Mouse (Mus musculus): ENCODE data around the gene Slc9a2.

The Slc9a2 gene

DNA sequence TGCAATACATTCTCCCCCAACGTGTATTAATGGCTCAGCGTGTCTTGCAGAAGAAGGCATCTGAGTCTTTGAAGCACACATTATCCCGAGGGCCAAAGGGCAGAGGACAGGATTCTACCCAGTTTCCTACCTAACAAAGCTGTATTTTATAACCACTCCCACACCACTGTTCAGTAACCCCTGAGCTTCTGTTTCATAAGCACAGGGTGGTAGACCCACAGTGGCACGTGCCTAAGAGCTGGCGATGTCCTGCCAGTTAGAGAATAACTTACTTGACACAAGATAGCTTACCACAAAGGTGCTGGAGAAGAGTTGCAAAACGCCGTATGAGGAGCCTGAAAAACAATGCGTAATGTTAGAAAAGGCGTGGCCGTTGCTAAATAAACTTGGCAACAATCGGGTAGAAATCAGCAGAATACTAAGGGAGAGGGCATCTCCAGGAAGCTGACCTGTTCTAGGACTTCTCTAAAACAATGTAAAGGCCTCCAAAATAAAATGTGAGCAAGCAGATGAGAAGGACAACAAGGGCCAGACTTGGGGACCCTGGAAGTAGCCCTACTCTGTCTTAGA lies 105.6 kb downstream of the Slc9a2 start:
- DNase-seq (ENCODE audit: low spot score): no peak

DNA sequence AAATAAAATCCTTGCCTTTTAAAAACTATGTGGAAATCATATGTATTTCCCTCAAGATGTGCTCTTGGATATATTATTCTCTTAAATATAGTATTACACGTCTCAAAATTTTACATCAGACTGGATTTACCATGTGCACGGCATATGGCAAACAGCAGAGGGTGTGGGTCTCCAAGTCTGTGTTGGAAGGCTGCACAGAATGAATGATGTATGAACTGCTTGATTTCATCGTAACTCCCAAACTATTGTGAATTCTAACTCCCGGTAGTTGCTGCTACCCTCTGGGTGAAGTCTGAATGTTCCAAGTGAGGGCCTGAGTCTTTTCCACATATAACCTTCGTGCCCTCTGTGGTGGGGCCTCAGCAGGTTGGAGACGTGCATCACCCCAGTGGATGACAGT lies 108.6 kb downstream of the Slc9a2 start:
- DNase-seq (ENCODE audit: low spot score): no peak

DNA sequence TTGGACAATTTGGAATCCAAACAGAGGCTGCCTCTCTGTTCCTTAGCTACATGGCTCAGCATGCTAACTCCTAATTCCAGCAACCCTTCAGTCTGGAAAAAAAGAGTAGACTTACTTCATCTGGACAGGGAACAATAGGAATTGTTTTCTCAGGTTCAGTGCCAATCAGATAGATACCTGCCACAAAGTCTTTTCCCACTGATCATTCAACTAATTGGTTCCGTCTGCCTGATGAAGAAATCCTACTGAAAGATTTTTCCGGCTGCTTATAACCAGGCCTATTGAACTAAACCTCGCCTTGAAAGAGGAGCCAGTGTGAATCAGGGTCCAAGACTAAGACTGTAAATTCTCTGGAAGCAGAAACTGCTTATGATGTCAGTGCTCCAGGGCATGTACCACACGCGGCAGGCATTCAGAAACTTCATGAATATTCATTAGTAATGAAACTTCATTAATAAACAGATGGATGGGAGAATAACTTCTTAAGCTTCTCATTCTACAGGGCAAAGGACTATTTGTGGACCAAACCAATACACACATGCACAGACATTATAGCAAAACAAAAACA lies 109.4 kb downstream of the Slc9a2 start:
- DNase-seq (ENCODE audit: low spot score): no peak

DNA sequence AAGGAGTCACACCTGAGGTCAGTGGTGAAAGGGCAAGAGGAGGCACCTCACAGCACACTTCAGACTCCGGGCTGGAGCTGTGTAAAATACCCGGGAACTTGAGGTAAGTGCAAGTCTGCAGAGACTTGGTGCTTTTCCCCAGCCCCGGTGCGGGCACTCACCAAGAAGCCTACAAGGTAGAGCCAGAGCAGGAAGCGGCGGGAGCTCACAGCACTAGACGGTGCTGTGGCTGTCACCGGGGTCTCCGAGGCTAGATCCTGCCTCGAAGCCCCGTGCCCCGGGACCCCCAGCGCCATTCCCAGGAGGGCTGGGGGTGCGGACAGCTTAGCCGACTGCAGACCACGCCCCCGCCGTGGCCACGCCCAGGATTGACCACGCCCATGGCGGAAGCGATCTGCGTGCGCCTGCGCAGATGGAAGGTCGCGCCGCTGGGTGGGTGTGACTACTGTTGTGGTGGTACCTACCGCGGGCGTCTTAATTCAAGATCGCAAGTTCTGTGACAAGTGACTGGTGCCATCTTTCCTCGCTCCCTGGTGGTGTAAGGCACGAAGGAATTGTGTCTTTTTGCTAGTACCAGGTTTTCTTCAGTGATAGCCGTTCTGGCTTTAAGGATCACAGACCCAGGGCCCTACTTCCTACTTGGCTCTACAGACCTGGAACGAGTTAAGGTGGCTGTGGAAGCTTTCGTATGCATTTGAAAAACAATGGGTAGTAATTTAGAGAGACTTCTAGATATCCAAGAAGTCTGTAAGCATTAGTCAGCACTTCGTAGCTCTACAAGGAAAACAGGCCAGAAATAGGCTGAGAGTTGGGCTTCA lies 110.2 kb downstream of the Slc9a2 start, which contains the start of gene Mfsd9:
Gene Mfsd9, minus strand, starts transcription at position 364 of the 818 bp plus-strand sequence.
- DNase-seq (ENCODE audit: low spot score): peak; percentile 78

DNA sequence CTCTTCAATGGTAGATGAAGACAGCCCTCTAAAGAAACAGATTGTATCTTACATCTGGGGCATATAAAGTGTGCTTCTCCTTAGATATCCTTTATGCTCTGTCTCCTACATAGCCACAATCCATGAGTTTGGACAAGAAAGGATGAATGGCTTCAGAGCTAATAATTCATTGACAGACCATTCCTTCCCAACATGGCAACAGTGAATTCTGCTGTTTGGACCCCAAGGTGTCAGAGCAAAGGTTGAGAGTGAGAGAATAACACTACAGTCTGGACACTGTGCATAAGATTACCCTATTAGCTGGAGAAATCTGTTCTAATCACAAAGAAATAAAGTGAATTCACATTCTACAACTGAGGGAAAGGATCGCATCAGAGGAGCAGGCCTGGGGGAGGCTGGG lies 115.1 kb downstream of the Slc9a2 start:
- DNase-seq (ENCODE audit: low spot score): no peak

DNA sequence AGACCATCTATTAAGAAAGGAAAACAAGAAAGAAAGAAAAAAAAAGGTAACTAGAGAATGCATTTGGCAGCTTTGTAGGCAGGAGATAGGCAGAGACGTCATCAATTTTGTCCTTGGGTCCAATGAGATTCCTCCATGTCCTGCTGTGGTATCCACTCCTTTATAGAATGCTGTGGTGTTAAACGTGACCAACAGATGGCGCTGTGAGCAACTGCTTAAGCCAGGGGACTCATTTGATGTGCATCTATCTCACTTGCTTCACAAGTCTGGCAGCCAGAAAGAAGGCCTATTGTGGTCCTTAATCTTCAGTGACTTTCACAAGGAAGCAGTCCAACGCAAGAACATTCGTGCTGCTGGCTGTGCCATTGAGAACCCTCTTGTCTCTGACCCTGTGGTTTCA lies 117.0 kb downstream of the Slc9a2 start:
- peak; percentile 17 for DNase-seq (ENCODE audit: low spot score)

DNA sequence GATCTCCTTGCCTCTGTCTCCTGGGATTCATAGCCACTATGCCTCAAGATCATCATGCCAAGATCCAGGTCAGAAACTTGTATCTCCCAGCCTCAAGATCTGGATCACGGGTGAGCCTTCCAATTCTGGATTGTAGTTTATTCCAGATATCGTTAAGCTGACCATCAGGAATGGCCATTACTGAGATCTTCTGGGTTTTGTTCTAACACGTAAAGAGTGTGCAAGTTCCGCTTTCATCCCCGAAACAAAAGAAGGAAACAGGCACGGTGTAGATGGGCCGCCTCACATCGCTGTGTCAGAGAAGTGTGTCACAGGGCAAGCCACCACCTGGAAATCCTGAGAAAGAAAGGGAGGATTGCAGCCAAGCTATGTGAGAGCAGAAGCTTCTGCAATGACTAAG lies 118.7 kb downstream of the Slc9a2 start:
- DNase-seq (ENCODE audit: low spot score): no peak

DNA sequence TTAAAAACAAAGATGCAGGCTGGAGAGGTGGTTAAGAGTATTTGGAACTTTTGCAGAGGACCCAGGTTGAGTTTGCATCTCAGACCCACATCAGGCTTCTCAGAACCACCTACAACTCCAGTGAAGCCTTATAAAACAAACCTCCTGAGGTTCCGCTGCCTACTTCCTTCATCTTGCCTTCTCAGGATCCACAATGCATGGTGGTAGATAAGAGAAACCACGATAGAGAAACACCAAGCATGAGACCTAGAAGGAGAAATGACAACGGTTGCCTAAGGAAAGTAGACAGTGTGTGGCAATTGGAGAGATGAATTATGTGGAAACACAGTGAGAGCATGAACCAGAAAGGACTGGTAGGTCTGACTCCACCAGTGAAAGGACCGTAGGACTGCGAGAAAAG lies 120.5 kb downstream of the Slc9a2 start:
- no peak for DNase-seq (ENCODE audit: low spot score)

DNA sequence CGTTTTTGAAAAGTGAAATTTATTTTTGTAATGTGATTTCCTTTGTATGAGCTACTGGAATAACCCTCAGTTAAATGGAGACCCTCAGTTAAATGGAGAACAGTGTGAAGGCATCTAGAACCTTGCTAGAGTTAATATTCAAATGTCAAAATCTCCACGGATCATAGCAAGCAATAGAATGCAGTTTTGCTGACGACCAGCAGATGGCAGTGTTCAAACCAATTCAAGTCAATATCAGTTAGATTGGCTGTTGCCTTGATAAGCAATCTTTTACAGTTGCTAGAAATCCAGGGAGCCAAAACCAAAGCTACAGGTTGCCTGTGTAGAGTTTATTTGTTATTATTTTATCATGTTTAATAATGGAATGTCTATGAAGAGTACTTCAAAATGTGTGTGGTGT lies 122.4 kb downstream of the Slc9a2 start:
- no peak for DNase-seq (ENCODE audit: low spot score)

DNA sequence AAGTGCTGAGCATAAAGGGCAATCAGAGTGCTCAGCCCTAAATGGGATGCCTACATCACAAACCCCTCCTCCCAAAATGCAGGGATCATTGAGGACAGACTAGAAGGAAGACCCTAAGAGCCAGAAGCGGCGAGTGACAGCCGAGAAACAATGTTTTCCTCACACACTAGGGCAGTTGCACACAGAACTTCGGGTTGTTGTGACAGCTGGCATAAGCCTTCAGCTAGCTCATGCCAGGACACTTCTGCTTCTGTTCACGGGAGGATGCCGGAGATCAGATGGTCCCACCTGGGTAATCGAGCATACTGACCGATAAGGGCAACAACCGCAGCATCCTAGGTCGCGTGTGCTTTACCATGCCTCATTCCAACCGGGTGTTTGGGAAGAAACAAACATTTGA lies 123.7 kb downstream of the Slc9a2 start:
- DNase-seq (ENCODE audit: low spot score): no peak

DNA sequence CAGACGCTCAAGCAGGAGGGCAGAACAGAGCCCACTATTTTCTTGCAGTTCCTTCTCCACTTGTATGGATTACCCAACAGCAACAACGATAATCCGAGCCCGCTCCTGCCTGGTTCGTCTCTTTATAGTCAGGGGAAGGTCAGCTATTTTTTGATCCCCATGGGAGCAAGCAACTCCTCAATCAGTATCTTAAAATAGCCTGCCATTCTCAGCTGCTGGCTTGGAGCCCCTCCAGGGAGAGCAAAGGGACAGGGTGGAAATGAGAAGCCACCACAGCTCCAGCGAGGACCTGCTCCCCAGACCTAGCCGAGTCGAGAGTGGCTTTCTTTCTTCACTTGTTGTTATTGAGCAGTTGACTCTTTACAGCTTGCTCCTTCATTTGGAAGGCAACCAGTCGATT lies 125.0 kb downstream of the Slc9a2 start, which contains the start of gene Tmem182:
Gene Tmem182, plus strand, starts transcription at position 251 of the 400 bp plus-strand sequence.
- no peak for DNase-seq (ENCODE audit: low spot score)

DNA sequence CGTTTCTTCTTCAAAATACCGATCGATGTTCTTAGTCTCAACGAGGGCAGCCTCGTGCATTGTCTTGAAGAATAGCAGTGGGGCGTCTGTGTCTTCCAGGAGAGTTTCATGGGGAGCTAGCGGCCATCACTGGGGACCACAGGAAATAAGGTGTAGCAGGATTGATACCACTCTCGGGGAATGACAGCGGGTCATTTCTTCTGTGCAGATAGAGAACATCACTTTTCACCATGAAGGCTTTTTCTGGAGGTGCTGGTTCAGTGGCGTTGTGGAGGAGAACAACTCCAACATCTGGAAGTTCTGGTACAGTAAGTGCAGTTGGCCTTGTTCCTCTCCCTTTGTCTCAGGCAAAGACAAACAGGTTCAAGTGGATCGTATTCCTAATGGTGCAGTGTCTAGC lies 125.5 kb downstream of the Slc9a2 start:
- no peak for DNase-seq (ENCODE audit: low spot score)

DNA sequence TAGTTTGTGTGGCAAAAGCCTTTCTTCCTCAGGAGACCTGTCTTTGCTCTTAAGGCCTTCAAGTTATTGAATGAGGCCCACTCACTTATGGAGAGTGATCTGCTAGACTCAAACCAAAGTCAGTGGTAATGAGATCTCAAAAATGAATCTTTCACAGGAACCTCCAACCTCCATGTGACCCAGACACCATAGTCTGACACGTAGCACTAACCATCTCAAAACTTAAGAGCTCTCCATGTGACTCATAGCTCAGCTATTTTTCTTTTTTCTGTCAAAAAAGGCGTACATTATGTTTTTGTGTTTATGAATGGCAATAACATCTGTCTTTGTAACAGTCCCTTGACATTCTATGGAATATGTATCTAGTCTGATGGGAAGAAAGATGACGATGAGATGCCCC lies 128.3 kb downstream of the Slc9a2 start:
- no peak for DNase-seq (ENCODE audit: low spot score)

DNA sequence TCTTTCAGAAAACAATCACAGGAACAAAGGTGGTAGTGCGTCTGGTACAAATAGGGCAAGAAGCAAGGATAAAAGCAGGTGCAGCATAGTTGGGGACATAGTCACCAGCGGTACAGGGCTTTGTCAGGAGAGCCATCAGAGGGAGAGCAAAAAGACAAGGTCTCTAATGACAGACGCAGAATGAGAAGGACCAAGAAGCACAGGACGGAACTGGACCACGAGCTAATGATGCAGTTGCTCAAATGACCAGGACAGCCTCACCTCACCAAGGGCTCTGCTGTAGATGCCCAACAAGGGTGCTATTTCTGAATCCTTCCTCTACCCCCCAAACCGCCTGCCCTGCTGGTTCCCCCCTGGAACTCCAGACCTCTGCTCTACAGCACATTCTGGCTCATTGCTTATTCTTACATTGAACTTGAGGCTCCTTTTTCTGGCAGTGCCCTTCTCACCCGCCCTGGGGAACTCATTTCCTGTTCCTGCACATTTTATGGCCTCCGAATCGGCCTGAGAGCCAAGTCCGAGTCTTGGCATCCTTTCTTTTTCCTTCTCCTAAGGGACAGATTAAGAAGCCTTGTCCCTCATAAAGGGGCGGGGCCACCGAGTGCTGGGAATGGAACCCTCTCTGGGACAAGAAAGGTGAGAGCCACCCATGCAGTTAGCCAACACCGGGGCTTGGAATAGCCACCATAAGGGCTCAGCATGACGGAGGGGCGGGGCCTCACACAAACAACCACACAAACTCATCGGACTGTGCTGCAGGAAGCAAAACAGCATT lies 134.9 kb downstream of the Slc9a2 start:
- no peak for DNase-seq (ENCODE audit: low spot score)
